In the genomic region with DNA sequence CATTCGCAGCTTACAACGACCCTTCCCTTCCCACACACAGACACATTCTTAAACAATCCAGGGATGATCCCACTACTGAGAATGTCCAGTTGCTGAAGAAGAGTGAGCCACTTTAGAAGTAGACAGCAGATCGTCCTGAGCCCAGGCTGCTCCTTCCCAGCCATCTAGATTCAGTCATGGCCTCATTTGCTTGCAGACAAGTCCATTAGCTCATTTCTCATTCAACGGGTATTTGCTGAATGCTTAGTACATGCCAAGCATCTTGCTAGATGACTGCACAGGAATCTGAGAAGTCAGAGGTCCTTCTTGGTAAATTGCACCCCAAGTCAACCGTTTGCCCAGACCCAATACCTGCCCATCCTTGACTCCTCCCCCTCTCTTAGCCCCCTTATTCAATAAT, we compare ENCODE assay signal across 27 mouse cellular contexts. TPM values are rescaled to one million over a fixed set of nuclear protein-coding genes. Genes with fewer than 3 reads are reported as not detected.
DNase-seq lines count a peak whose midpoint lies in the region; ATAC-seq and TF ChIP-seq lines count a peak whose summit lies in the region.
"Had no signal": no experiment of that assay in that cellular context is flagged by ENCODE, and none has a peak within 500 bp of the region (broad histone marks: within the 10 kb centered on the region; RNA-seq: fewer than 3 reads in every experiment).

No protein-coding gene starts in this region.

- H3K9me3 ChIP-seq in heart, embryonic 10.5 days = no peaks in the 10 kb centered on the region
- no peaks in the 10 kb centered on the region for H3K9me3 ChIP-seq in heart, embryonic 16.5 days (replicated peaks; ENCODE audit: control insufficient read depth, low read length)
- no peaks in the 10 kb centered on the region for H3K9me3 ChIP-seq in limb, embryonic 12.5 days
- H3K9me3 ChIP-seq: embryonic facial prominence, embryonic 12.5 days; liver, embryonic 15.5 days; lung, embryonic 15.5 days; midbrain, embryonic 15.5 days; neural tube, embryonic 13.5 days; stomach, embryonic 15.5 days had no signal

- no peak overlapping the region; the same call in none of the 2 replicates for H3K4me2 ChIP-seq in heart, embryonic 16.5 days (ENCODE audit: low read depth, low read length)
- H3K4me2 ChIP-seq in limb, embryonic 12.5 days = no peak overlapping the region
- H3K4me2 ChIP-seq: embryonic facial prominence, embryonic 12.5 days; liver, embryonic 15.5 days; lung, embryonic 15.5 days; midbrain, embryonic 15.5 days; neural tube, embryonic 13.5 days; stomach, embryonic 15.5 days had no signal

- peaks cover 41% of the 10 kb centered on the region for H3K4me1 ChIP-seq in heart, embryonic 10.5 days
- peaks cover 38% of the 10 kb centered on the region for H3K4me1 ChIP-seq in heart, embryonic 16.5 days (ENCODE audit: control insufficient read depth, insufficient read depth, low read length)
- H3K4me1 ChIP-seq in limb, embryonic 12.5 days (replicated peaks) = peaks cover 8% of the 10 kb centered on the region; the same call in 1 of the 2 replicates

- no peak for ATAC-seq in heart, embryonic 16.5 days (replicated peaks; ENCODE audit: extremely low read depth, insufficient read depth, low FRiP score)
- no peak for ATAC-seq in limb, embryonic 12.5 days (ENCODE audit: insufficient number of reproducible peaks, insufficient read depth, low FRiP score, low TSS enrichment, low read depth)
- ATAC-seq in CD4-positive, CD25-positive, alpha-beta regulatory T cell, adult 4 months = no peak
- ATAC-seq: forebrain, embryonic 14.5 days; hindbrain, postnatal 0 days; midbrain, embryonic 15.5 days had no signal

- no peak for TF ChIP-seq CTCF in left cerebral cortex, adult 2 months (IDR thresholded peaks at IDR 0.05)

- intact Hi-C loops in left cerebral cortex, adult 2 months (cut with DNase I) = no loop called here

- H3K27ac ChIP-seq in heart, embryonic 10.5 days = peak overlapping the region; percentile 93
- H3K27ac ChIP-seq in heart, embryonic 16.5 days (ENCODE audit: low read length) = peak overlapping the region; percentile 98
- peak overlapping the region; percentile 50; the same call in 1 of the 2 replicates for H3K27ac ChIP-seq in left cerebral cortex, adult 2 months
- peak overlapping the region; percentile 56; the same call in 1 of the 2 replicates for H3K27ac ChIP-seq in limb, embryonic 12.5 days
- H3K27ac ChIP-seq: hindbrain, postnatal 0 days; midbrain, embryonic 15.5 days had no signal

- no peak overlapping the region for H3K9ac ChIP-seq in heart, embryonic 16.5 days (ENCODE audit: low read length)
- no peak overlapping the region for H3K9ac ChIP-seq in limb, embryonic 12.5 days (replicated peaks)
- H3K9ac ChIP-seq: embryonic facial prominence, embryonic 12.5 days; liver, embryonic 15.5 days; lung, embryonic 15.5 days; midbrain, embryonic 15.5 days; neural tube, embryonic 13.5 days; stomach, embryonic 15.5 days had no signal

- no peak overlapping the region for H3K4me3 ChIP-seq in heart, embryonic 10.5 days
- no peak overlapping the region for H3K4me3 ChIP-seq in heart, embryonic 16.5 days (ENCODE audit: low read length)
- H3K4me3 ChIP-seq in left cerebral cortex, adult 2 months = no peak overlapping the region
- no peak overlapping the region for H3K4me3 ChIP-seq in limb, embryonic 12.5 days (replicated peaks)
- H3K4me3 ChIP-seq: embryonic facial prominence, embryonic 12.5 days; liver, embryonic 15.5 days; lung, embryonic 15.5 days; midbrain, embryonic 15.5 days; neural tube, embryonic 13.5 days; stomach, embryonic 15.5 days had no signal

- 75% methylated on average over 5 of the region's 5 CpGs for WGBS in heart, embryonic 10.5 days
- WGBS in heart, embryonic 16.5 days = 62% methylated on average over 5 of the region's 5 CpGs
- WGBS in limb, embryonic 12.5 days = 80% methylated on average over 5 of the region's 5 CpGs

- no peaks in the 10 kb centered on the region for H3K27me3 ChIP-seq in heart, embryonic 10.5 days (ENCODE audit: insufficient read depth, poor library complexity, severe bottlenecking)
- no peaks in the 10 kb centered on the region for H3K27me3 ChIP-seq in heart, embryonic 16.5 days (ENCODE audit: control insufficient read depth, insufficient read depth, low read length)
- no peaks in the 10 kb centered on the region for H3K27me3 ChIP-seq in limb, embryonic 12.5 days
- H3K27me3 ChIP-seq: embryonic facial prominence, embryonic 12.5 days; liver, embryonic 15.5 days; lung, embryonic 15.5 days; midbrain, embryonic 15.5 days; neural tube, embryonic 13.5 days; stomach, embryonic 15.5 days had no signal

- DNase-seq in heart, embryonic 10.5 days (ENCODE audit: low spot score) = no peak
- no peak for DNase-seq in heart, adult 11 months
- no peak for DNase-seq in heart, adult 9 months (ENCODE audit: low spot score in 2 of 2)
- no peak for DNase-seq in left cerebral cortex, adult 2 months (ENCODE audit: extremely low spot score in 1 of 2, low spot score in 2 of 2)
- DNase-seq in left cerebral cortex, adult 8-10 months (ENCODE audit: low spot score in 2 of 2) = no peak
- DNase-seq: adrenal gland, adult 2 months; cerebellum, adult 11 months; cerebellum, adult 9-11 months; kidney, adult 11 months; kidney, postnatal 36 days; layer of hippocampus, postnatal 36 days; liver; lung, postnatal 36 days; retina, postnatal 1 day; right cerebral cortex, postnatal 25 days; thymus, postnatal 25 days had no signal

- no peaks in the 10 kb centered on the region for H3K36me3 ChIP-seq in heart, embryonic 10.5 days
- H3K36me3 ChIP-seq in heart, embryonic 16.5 days (ENCODE audit: control insufficient read depth, insufficient read depth) = no peaks in the 10 kb centered on the region
- no peaks in the 10 kb centered on the region for H3K36me3 ChIP-seq in limb, embryonic 12.5 days
- H3K36me3 ChIP-seq: embryonic facial prominence, embryonic 12.5 days; liver, embryonic 15.5 days; lung, embryonic 15.5 days; midbrain, embryonic 15.5 days; neural tube, embryonic 13.5 days; stomach, embryonic 15.5 days had no signal

RNA-seq across cellular contexts. Expression of a gene that starts 57.8 kb away (rescaled TPM):
- polyA plus RNA-seq in heart, embryonic 10.5 days (2016; fragmentation: Nextera tagmentation; extraction: Ambion mirVana) = 3.4 and 8.6 TPM in 2 replicates
- polyA plus RNA-seq in heart, embryonic 16.5 days (2015; fragmentation: Nextera tagmentation; extraction: Ambion mirVana) = 3.6 and 3.9 TPM in 2 replicates
- 10 to 100 TPM; 60.4 to 75.1 TPM for total RNA-seq in left cerebral cortex, adult 2 months (2021)
- total RNA-seq in left cerebral cortex, adult 8-10 months (2022) = 10 to 100 TPM; 43.5 to 50.4 (median 47.5) TPM
- polyA plus RNA-seq in limb, embryonic 12.5 days (2016; fragmentation: Nextera tagmentation; extraction: Ambion mirVana) = 15.8 and 16.1 TPM in 2 replicates
- polyA plus RNA-seq in CD4-positive, CD25-positive, alpha-beta regulatory T cell, adult 4 months (2017; shearing (Covaris generic)) = 10 to 100 TPM in 1 of 2 experiments, 1 to 10 TPM in 1; 4.9 to 12.6 TPM
